Comparison of ENCODE assay signal across 20 mouse cellular contexts in genomic region chr6:100792973-100793769, GRCm38 (mm10). TPM values are rescaled to one million over a fixed set of nuclear protein-coding genes. Genes with fewer than 3 reads are reported as not detected.
A peak's percentile ranks its signal among the peaks of the same experiment; 100 is the strongest.
DNase-seq lines count a peak whose midpoint lies in the region; ATAC-seq and TF ChIP-seq lines count a peak whose summit lies in the region.
"Had no signal": no experiment of that assay in that cellular context is flagged by ENCODE, and none has a peak within 500 bp of the region (broad histone marks: within the 10 kb centered on the region; RNA-seq: fewer than 3 reads in every experiment).

No protein-coding gene starts in this region.

- 0 out of 2 replicates have a peak, but pooled peaks cover 2% of the 10 kb centered on the region for H3K4me1 ChIP-seq in forebrain, embryonic 14.5 days (ENCODE audit: control insufficient read depth, insufficient read depth, low read length)
- H3K4me1 ChIP-seq in forebrain, embryonic 12.5 days, result no peaks in the 10 kb centered on the region
- no peaks in the 10 kb centered on the region; the same call in 1 of the 2 replicates for H3K4me1 ChIP-seq in kidney, embryonic 14.5 days (ENCODE audit: control insufficient read depth, insufficient read depth, low read length)
- no peaks in the 10 kb centered on the region for H3K4me1 ChIP-seq in kidney, adult 2 months (ENCODE audit: control insufficient read depth, insufficient read depth, low read length)
- H3K4me1 ChIP-seq in forebrain, postnatal 0 days (ENCODE audit: insufficient read depth), result no peaks in the 10 kb centered on the region
- H3K4me1 ChIP-seq: liver, embryonic 12.5 days; neural tube, embryonic 15.5 days had no signal

- TF ChIP-seq POLR2A in kidney, adult 2 months (IDR thresholded peaks at IDR 0.05; ENCODE audit: low read depth, low read length), result no peak

- no peak overlapping the region for H3K9ac ChIP-seq in forebrain, embryonic 14.5 days (ENCODE audit: low read length)
- H3K9ac ChIP-seq in forebrain, embryonic 12.5 days, result no peak overlapping the region
- no peak overlapping the region for H3K9ac ChIP-seq in kidney, embryonic 14.5 days (ENCODE audit: low read depth, low read length)
- no peak overlapping the region for H3K9ac ChIP-seq in forebrain, postnatal 0 days
- H3K9ac ChIP-seq: liver, embryonic 12.5 days; neural tube, embryonic 15.5 days had no signal

- 52% methylated on average over 14 of the region's 14 CpGs for WGBS in forebrain, embryonic 14.5 days
- 83% methylated on average over 14 of the region's 14 CpGs for WGBS in forebrain, embryonic 12.5 days
- WGBS in kidney, embryonic 14.5 days, result 57% methylated on average over 14 of the region's 14 CpGs
- WGBS in kidney, adult 2 months, result 71% methylated on average over 14 of the region's 14 CpGs
- WGBS in forebrain, postnatal 0 days, result 43% methylated on average over 14 of the region's 14 CpGs

- peak; percentile 67; the same call in 1 of the 2 replicates for ATAC-seq in forebrain, embryonic 14.5 days
- ATAC-seq in forebrain, embryonic 12.5 days (ENCODE audit: low FRiP score), result no peak
- ATAC-seq in kidney, embryonic 14.5 days (ENCODE audit: low FRiP score, low TSS enrichment), result 0 out of 2 replicates have a peak, but pooled peaks have one; percentile 11
- no peak for ATAC-seq in forebrain, postnatal 0 days
- ATAC-seq: hindbrain, embryonic 16.5 days; liver, embryonic 12.5 days had no signal

- DNase-seq in forebrain, embryonic 14.5 days (ENCODE audit: low spot score), result peak; percentile 66
- DNase-seq in kidney, adult 2 months, result no peak
- peak; percentile 22 for DNase-seq in lung, postnatal 10 days
- no peak for DNase-seq in lung, postnatal 25 days (ENCODE audit: low spot score)
- DNase-seq in forebrain, postnatal 0 days, result peak; percentile 14
- DNase-seq in adrenal gland, postnatal 36 days, result no peak
- DNase-seq: cerebellum, adult 2 months; gastrocnemius, postnatal 25 days; heart, postnatal 36 days; kidney, adult 11 months; kidney, postnatal 10 days; thymus, postnatal 14 days had no signal

- H3K27me3 ChIP-seq in forebrain, embryonic 14.5 days (replicated peaks; ENCODE audit: control insufficient read depth, insufficient read depth, low read length), result no peaks in the 10 kb centered on the region
- no peaks in the 10 kb centered on the region for H3K27me3 ChIP-seq in forebrain, embryonic 12.5 days
- H3K27me3 ChIP-seq in kidney, embryonic 14.5 days (ENCODE audit: control insufficient read depth, insufficient read depth, low read length), result no peaks in the 10 kb centered on the region
- peaks cover 1% of the 10 kb centered on the region; the same call in 1 of the 2 replicates for H3K27me3 ChIP-seq in kidney, adult 2 months (replicated peaks; ENCODE audit: control insufficient read depth, insufficient read depth, low read length)
- no peaks in the 10 kb centered on the region; the same call in 1 of the 2 replicates for H3K27me3 ChIP-seq in forebrain, postnatal 0 days (ENCODE audit: insufficient read depth, low read length)
- H3K27me3 ChIP-seq: CH12.LX; liver, embryonic 12.5 days; neural tube, embryonic 15.5 days had no signal

- no peaks in the 10 kb centered on the region for H3K36me3 ChIP-seq in forebrain, embryonic 14.5 days (ENCODE audit: control insufficient read depth, insufficient read depth, low read length)
- no peaks in the 10 kb centered on the region for H3K36me3 ChIP-seq in forebrain, embryonic 12.5 days (replicated peaks)
- H3K36me3 ChIP-seq in kidney, embryonic 14.5 days (ENCODE audit: control insufficient read depth, insufficient read depth, low read length), result no peaks in the 10 kb centered on the region
- no peaks in the 10 kb centered on the region for H3K36me3 ChIP-seq in kidney, adult 2 months (ENCODE audit: control insufficient read depth, insufficient read depth, low read length)
- no peaks in the 10 kb centered on the region for H3K36me3 ChIP-seq in forebrain, postnatal 0 days (ENCODE audit: insufficient read depth)
- H3K36me3 ChIP-seq: liver, embryonic 12.5 days; neural tube, embryonic 15.5 days had no signal

- H3K4me2 ChIP-seq in forebrain, embryonic 14.5 days (ENCODE audit: low read length), result no peak overlapping the region
- no peak overlapping the region for H3K4me2 ChIP-seq in forebrain, embryonic 12.5 days
- no peak overlapping the region for H3K4me2 ChIP-seq in kidney, embryonic 14.5 days (replicated peaks; ENCODE audit: low read depth, low read length)
- H3K4me2 ChIP-seq in forebrain, postnatal 0 days (ENCODE audit: low read depth), result no peak overlapping the region
- H3K4me2 ChIP-seq: liver, embryonic 12.5 days; midbrain, embryonic 11.5 days; neural tube, embryonic 15.5 days had no signal

- no peak overlapping the region for H3K4me3 ChIP-seq in forebrain, embryonic 14.5 days (ENCODE audit: low read depth, low read length)
- no peak overlapping the region for H3K4me3 ChIP-seq in forebrain, embryonic 12.5 days (replicated peaks)
- H3K4me3 ChIP-seq in kidney, embryonic 14.5 days (ENCODE audit: low read length), result no peak overlapping the region
- H3K4me3 ChIP-seq in kidney, adult 2 months (ENCODE audit: insufficient read depth, low read depth, low read length), result no peak overlapping the region
- no peak overlapping the region for H3K4me3 ChIP-seq in forebrain, postnatal 0 days (ENCODE audit: low read depth, low read length)
- H3K4me3 ChIP-seq: liver, embryonic 12.5 days; myocyte; neural tube, embryonic 15.5 days had no signal

- no peak overlapping the region for H3K27ac ChIP-seq in forebrain, embryonic 14.5 days (ENCODE audit: low read depth, low read length)
- no peak overlapping the region for H3K27ac ChIP-seq in forebrain, embryonic 12.5 days
- H3K27ac ChIP-seq in kidney, embryonic 14.5 days (ENCODE audit: low read depth, low read length), result no peak overlapping the region
- H3K27ac ChIP-seq in kidney, adult 2 months (ENCODE audit: insufficient read depth, low read depth, low read length), result no peak overlapping the region
- H3K27ac ChIP-seq in forebrain, postnatal 0 days (ENCODE audit: low read depth, low read length), result no peak overlapping the region
- H3K27ac ChIP-seq: liver, embryonic 12.5 days; neural tube, embryonic 15.5 days had no signal

- no peak for TF ChIP-seq CTCF in kidney, adult 2 months (conservative IDR thresholded peaks at IDR 0.05; ENCODE audit: insufficient read depth, insufficient read length, low read depth, low read length)
- TF ChIP-seq CTCF in forebrain, postnatal 0 days (IDR thresholded peaks at IDR 0.05; ENCODE audit: low read depth), result no peak

- H3K9me3 ChIP-seq in forebrain, embryonic 14.5 days (replicated peaks; ENCODE audit: control insufficient read depth, low read length), result no peaks in the 10 kb centered on the region
- no peaks in the 10 kb centered on the region for H3K9me3 ChIP-seq in forebrain, embryonic 12.5 days
- no peaks in the 10 kb centered on the region for H3K9me3 ChIP-seq in kidney, embryonic 14.5 days (ENCODE audit: control insufficient read depth, low read length)
- no peaks in the 10 kb centered on the region for H3K9me3 ChIP-seq in forebrain, postnatal 0 days (ENCODE audit: low read length)
- H3K9me3 ChIP-seq: liver, embryonic 12.5 days; neural tube, embryonic 15.5 days had no signal

RNA-seq across cellular contexts. Expression of gene Ppp4r2, which starts 40.3 kb away (rescaled TPM):
- polyA plus RNA-seq in forebrain, embryonic 14.5 days (2014; fragmentation: Nextera tagmentation; extraction: Ambion mirVana), result 25.7 and 30.5 TPM in 2 replicates
- polyA plus RNA-seq in forebrain, embryonic 12.5 days (2016; fragmentation: Nextera tagmentation; extraction: Ambion mirVana), result 31.7 and 32.3 TPM in 2 replicates
- 33.1 and 42.1 TPM in 2 replicates for polyA plus RNA-seq in kidney, embryonic 14.5 days (2014; fragmentation: Nextera tagmentation; extraction: Ambion mirVana)
- polyA plus RNA-seq in kidney, adult 2 months (2012; rRNA removed), result 12.4 and 14.7 TPM in 2 replicates
- 47.5 and 57.8 TPM in 2 replicates for total RNA-seq in forebrain, postnatal 0 days (2014; rRNA removed)
- polyA plus RNA-seq in forebrain, postnatal 0 days (2015; fragmentation: Nextera tagmentation; extraction: Ambion mirVana), result 7.2 and 11.9 TPM in 2 replicates
- total RNA-seq in adrenal gland, postnatal 36 days (2021), result 10 to 100 TPM; 70.5 to 87.0 TPM

Comparison
In these comparisons a context has a peak if more than half of its experiments do, and no peak if none do; other contexts are left out.
1. ATAC-seq: peak in forebrain, embryonic 14.5 days (single experiment) and kidney, embryonic 14.5 days (single experiment); none in forebrain, embryonic 12.5 days (single experiment) and forebrain, postnatal 0 days (single experiment).
2. DNase-seq: peak in forebrain, embryonic 14.5 days (single experiment), lung, postnatal 10 days (single experiment) and forebrain, postnatal 0 days (single experiment); none in kidney, adult 2 months (single experiment), lung, postnatal 25 days (single experiment) and adrenal gland, postnatal 36 days (0 of 2).